Mouse (Mus musculus): ENCODE data around the gene Tenm3. TPM values are rescaled to one million over a fixed set of nuclear protein-coding genes. Genes with fewer than 3 reads are reported as not detected.

Tenm3 gene
- total RNA-seq, 2 experiments from 2014 or later = 162 to 169 TPM

DNA sequence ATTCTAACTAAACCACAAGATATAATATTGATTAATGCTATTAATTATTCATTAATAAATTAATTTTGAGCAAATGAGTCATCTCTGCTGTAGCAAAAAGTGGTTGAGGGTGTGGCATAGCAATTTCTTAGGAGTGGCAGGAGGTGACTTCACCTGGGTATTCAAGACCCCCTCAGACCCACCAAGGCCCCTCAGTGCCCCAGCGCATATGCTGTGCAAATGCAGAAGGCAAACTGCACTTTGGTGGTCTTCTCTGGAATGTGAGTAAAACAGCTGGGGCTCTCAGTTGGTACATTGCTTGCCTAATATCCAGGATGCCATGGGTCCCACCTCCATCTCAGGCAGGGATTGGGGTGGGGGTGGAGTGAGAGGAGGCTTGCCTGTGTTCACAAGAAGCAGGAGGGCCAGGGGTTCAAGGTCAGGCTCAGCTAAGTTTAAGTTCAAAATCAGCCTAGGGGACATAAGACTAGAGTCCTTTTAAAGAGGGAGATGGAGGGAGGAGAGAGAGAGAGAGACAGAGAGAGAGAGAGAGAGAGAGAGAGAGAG, 31.5 kb downstream of the Tenm3 start:
- no peak for DNase-seq
- intact Hi-C loops (cut with DNase I) = no loop called here

- DNase-seq = no peak
- intact Hi-C loops (cut with DNase I) = no loop called here
Observed at GRCm38 (mm10) chr8:48810615-48811014, 33.1 kb downstream of the Tenm3 start.

- intact Hi-C loops (cut with DNase I) = no loop called here
- no peak for DNase-seq
Observed at GRCm38 (mm10) chr8:48809104-48809503, 34.6 kb downstream of the Tenm3 start.

DNA sequence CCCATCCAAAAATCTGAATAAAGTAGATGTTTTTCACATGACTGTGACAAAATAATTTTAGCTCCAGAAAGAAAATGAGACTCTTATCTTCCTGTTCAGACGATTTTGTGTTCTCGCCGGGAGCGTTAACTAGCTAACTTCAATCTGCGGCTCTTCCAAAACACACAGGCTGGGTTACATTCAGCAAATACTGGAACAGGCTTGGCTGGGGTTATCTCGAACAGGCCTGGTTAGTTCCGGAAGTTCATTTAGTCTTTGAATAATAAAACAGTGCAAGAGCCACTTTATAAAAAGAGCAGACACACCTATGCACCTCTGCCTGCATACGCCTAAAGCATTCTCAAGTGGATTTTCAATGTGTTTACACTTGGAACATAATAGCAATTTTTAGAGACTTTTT, 40.7 kb downstream of the Tenm3 start:
- DNase-seq = no peak
- intact Hi-C loops (cut with DNase I) = no loop called here

DNA sequence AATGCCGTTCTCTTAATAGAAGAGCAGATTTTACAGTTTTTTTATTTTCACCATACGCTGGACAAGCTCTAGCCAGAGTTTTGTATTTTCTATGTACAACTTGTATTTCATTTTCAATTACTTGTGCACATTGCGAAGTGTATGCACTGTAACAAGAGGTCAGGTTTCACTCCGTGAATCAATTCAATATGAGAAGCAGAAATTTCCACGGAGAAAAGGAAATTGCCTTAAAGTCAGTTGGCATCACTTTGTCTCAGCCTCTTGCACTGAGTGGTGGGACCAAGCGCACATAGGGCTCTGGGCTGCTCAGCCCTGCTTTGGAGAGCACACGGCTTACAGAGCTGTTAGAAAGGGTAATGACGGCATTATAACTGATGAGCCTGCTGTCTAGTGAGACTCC, 41.5 kb downstream of the Tenm3 start:
- intact Hi-C loops (cut with DNase I) = no loop called here
- DNase-seq = no peak

DNA sequence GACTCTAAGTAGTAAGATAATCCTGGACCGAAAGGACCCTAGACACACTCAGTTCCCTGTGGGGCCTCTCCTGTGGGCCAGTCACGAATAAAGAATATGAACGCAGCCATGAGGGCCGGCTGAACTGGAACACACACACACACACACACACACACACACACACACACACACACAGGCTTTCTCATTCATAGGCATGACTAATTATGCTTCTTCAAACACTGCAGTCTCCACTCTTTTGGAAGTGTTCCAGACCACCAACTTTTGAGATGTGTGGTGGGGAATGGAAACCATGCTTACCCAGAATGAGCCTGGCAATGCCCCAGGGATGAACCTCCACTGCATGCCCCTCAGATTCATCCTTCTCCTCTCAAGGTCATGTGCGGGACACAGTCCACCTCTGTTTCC, 45.8 kb downstream of the Tenm3 start:
- DNase-seq = peak; percentile 17
- intact Hi-C loops (cut with DNase I) = no loop called here

GRCm38 (mm10) chr8:48794285-48794684, 49.5 kb downstream of the Tenm3 start:
- DNase-seq = no peak
- intact Hi-C loops (cut with DNase I) = no loop called here

DNA sequence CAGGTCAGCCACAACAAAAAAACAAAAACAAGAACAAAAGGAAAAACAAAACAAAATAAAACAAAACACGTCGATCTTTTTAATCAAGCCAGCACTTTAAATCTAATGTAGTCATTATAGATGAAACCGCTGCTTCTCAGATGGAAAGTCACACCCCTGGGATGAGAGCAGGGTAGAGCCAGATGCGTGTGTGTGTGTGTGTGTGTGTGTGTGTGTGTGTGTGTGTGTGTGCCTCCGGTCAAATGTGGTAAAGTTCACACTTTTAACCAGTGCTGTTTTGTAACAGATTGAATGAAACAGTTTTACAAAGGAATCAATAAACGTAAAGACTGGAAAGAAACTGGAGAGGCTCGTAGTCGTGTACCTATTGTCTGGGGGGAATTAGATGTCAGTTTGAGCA, 50.0 kb downstream of the Tenm3 start:
- DNase-seq = no peak
- intact Hi-C loops (cut with DNase I) = no loop called here

DNA sequence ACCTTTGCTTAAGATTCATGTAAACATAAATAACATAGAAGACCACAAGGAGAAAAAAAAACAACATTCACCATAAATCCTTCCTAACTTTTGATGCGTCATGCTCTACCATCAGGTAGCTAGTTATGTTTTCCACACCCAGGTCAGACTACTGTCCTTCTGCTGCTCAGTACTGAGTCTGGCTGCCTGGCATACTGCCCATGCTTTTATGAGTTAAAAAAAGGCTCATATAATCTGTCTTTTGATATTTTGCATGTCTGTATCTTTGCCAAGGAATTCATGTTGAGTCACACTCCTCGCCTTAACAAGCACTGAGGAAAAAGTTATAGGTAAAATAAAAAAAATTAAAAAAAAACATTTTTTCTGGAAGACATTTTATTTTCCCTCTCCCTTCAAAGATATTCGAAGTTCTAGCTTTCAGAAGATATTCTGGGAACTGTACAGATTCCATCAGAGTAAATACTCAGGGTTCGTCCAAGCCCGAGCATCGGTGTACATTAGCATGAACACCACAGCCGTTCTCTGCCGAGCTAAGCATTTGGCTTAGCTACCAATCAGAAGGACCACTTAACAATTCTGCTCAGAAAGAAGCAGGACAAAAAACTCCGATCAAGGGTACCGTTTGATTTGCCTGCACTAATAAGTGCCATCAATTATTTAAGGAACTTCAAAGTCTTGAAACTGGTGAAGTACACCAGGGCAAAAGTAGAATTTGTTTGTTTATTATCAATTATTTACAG, 51.0 kb downstream of the Tenm3 start:
- intact Hi-C loops (cut with DNase I) = no loop called here
- no peak for DNase-seq

- DNase-seq = no peak
- intact Hi-C loops (cut with DNase I) = no loop called here
Observed at GRCm38 (mm10) chr8:48783308-48783707, 60.4 kb downstream of the Tenm3 start.

GRCm38 (mm10) chr8:48780628-48781027, 63.1 kb downstream of the Tenm3 start:
- intact Hi-C loops (cut with DNase I) = no loop called here
- no peak for DNase-seq

DNA sequence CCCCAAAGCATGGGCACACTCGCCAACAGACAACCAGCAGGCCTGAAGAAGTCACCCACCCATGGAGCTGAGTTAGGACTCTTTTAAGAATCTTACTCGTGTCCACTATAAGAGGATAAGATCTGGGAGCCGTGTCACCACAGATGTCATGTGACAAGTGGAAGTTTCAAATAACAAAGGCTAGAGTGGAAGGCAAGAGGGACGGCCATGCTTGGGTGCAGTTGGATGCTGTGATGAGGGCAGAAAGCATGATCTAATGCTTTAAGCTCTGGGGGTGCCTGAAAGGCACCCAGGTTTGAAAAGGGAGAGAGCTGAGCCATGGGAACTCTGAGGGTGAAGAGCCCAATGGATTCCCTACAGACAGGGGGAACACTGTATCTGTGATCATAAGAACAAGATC, 64.6 kb downstream of the Tenm3 start:
- DNase-seq = no peak
- intact Hi-C loops (cut with DNase I) = no loop called here

- intact Hi-C loops (cut with DNase I) = no loop called here
- no peak for DNase-seq
Observed at GRCm38 (mm10) chr8:48776081-48776480, 67.7 kb downstream of the Tenm3 start.

- no peak for DNase-seq
- intact Hi-C loops (cut with DNase I) = no loop called here
Observed at GRCm38 (mm10) chr8:48775531-48776037, 68.2 kb downstream of the Tenm3 start.

DNA sequence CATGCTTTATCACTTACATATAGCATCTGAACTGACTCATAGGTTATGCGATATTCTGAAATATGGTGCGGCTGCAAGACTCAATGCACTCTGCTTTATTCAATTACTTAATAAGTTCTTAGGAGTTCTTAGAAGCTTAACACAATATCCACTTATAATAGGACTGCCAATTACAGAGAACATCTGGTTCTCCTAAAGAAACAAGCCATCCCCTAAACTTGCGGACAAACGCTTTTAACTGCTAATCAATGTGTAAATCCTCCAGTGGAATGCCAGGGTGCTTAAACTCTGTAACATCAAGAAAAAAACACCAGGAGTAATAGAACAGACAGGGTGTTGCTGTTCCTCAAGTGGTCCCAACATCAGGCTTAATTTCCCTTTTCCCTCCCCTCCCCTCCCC, 68.9 kb downstream of the Tenm3 start:
- intact Hi-C loops (cut with DNase I) = no loop called here
- no peak for DNase-seq

DNA sequence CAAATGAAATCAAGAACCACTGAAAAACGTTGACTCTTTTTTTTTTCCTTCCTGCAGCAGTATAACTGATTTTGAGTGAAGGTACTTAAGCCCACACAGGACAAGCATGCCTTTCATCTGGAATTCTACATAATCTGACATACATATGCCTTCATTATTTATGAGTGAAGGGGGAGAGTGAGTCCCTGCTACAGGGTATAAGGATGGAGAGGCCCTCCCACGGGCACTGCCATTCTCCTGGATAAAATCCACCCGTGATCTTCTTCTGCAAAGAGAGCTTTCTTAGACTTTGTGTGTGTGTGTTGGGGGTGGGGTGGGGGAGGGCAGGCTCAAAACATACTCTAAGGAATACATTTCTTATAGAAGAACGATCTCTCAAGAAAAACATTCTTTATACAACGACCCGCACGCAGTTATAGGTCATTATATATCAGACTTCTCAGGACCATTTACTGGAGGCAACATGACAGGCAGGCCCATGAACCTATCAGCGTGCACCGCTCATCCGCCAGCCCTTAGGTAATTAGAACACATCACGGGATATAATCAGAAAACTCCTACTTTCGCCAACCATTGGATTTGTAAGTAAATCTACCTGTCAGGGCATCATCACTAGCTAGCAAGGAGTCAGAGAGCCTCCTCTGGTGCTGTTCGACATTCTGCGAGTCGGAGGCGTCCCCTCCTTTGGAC, 77.1 kb downstream of the Tenm3 start:
- no peak for DNase-seq
- intact Hi-C loops (cut with DNase I) = no loop called here

DNA sequence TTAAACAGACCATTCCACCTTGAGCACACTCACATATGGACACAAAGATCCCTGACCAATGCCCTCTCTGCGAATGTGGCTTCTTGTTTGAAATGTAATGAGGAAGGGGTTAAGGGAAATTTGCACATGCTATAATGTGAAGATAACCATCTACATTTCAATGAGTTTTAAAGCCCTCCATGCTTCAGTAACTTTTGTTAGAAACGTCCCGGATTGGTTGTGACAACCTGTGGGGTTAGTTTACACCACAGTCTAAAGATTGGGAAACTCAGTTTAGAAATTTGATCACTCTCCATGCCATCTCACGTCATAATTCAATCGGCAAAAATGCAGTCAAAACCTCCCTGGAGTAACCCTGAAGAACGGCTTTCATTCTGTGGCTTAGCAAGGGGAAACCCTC, 78.5 kb downstream of the Tenm3 start:
- no peak for DNase-seq
- intact Hi-C loops (cut with DNase I) = no loop called here

- intact Hi-C loops (cut with DNase I) = no loop called here
- no peak for DNase-seq
Observed at GRCm38 (mm10) chr8:48764011-48764410, 79.7 kb downstream of the Tenm3 start.

DNA sequence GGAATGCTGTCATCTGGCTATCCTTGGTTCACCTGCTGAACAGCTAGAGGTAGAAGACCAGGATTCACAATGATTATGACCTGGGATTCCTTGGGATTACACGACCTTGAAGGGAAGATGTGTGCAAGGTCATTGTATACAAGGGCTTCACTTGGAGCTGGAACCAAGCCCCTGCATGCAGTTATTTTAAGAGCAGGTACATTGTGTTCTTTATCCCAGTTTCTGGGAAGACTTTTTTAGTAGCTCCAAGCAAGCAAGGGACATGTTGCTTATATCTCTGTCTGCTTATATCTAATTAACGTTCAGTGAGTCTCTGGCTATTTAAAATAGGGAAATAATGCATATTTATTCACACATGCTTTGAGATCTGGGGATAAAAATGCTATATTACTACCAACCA, 86.9 kb downstream of the Tenm3 start:
- intact Hi-C loops (cut with DNase I) = no loop called here
- no peak for DNase-seq

DNA sequence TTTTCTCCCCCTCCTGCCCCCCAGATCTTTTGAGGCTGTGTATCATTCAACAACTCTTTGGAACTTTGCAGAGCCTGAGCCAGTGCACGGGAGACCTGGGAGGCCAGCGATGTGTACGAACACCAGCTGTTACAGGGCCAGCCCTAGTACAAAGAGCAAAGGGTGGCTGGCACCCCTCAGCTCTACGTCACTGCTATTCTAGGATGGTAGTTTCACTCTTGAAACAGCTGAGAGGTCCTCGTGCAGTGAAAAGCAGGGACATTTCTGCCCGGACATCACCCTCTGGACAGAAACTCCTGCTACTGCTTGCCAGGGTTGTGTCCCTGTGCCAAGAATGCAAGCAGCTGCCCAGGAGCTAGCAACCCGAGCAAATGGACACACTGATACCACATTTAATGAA, 88.3 kb downstream of the Tenm3 start:
- DNase-seq = peak; percentile 14
- intact Hi-C loops (cut with DNase I) = no loop called here

DNA sequence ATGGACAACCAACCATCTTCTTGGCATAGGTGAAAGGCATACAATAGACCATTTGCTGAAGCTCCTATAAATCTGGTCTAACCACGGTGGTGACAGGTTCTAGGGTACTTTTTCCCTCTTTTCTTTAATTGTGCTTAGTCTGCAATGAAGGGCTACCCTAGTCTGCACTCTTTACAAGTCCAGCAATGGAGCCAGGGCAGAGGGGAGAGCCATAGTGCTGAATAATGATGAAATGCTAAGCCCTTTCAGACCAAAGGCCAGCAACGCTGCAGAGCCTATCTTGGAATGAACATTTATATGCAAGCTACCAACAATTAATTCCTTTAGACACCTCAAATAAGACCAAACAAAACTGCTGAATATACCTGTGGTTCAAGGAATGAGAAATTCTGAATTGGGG, 88.8 kb downstream of the Tenm3 start:
- DNase-seq = no peak
- intact Hi-C loops (cut with DNase I) = no loop called here

GRCm38 (mm10) chr8:48751965-48752364, 91.8 kb downstream of the Tenm3 start:
- no peak for DNase-seq
- intact Hi-C loops (cut with DNase I) = no loop called here

Data from left cerebral cortex, postnatal 4 days (tissue).